Mouse (Mus musculus) fat pad, adult 2 months (tissue): ENCODE measurements around the gene Tmem209.

Source experiments
- DNase-seq: peaks from one replicate; pipeline ENCODE4 v3.0.0-alpha.2; 2011; ENCODE audit warnings: low read depth, low spot score; ENCODE audit errors: extremely low read depth

Gene Tmem209

GRCm38 (mm10) chr6:30538800-30539199, 29.2 kb upstream of the Tmem209 start:
- no peak for DNase-seq

- DNase-seq = no peak
Observed at GRCm38 (mm10) chr6:30538240-30538639, 28.7 kb upstream of the Tmem209 start.

GRCm38 (mm10) chr6:30535340-30535739, 25.8 kb upstream of the Tmem209 start:
- DNase-seq = no peak

- DNase-seq = no peak
Observed at GRCm38 (mm10) chr6:30528800-30529199, 19.2 kb upstream of the Tmem209 start.

- DNase-seq = no peak
Observed at GRCm38 (mm10) chr6:30526586-30527515, 17.3 kb upstream of the Tmem209 start.

GRCm38 (mm10) chr6:30525456-30526332, 16.1 kb upstream of the Tmem209 start:
- DNase-seq = no peak

DNA sequence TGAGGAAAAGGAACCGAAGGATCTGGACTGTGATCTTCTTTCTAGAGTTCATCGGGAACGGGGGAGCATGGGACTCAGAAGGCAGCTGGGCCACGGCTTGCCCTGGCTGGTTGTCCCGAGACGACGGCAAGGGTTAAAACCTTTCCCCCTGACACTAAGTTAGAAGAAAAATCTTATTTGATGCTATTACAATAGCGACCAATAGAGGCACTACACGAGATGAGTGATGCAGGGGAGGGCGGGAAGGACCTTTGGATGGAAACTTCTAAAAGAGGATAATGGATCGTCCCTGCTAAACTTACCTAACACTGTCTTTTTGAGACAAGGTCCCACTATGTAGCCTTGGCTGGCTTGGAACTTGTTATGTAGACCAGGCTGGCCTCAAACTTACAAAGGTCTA, 10.8 kb upstream of the Tmem209 start:
- DNase-seq = no peak

- no peak for DNase-seq
Observed at GRCm38 (mm10) chr6:30514242-30514641, 4.7 kb upstream of the Tmem209 start.

DNA sequence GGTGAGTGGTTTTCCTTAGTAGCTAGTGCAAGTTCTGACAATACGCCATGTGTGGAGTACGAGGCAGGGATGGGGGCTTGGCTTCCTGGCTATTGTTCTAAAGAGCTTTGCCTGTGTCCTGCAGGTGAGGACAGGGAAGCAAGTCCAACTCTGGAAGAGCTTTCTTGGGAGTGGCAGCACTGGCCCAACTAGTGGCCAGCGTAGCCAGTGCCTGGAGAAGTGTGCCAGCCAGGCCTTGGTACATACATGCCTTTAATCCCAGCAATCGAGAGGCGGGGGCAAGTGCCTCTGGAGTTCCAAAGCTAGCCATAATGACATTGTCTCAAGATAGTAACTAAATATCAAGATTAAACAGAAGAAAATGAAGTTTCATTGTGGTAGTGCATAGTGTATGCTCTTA, 708 bp upstream of the Tmem209 start:
- DNase-seq = no peak

DNA sequence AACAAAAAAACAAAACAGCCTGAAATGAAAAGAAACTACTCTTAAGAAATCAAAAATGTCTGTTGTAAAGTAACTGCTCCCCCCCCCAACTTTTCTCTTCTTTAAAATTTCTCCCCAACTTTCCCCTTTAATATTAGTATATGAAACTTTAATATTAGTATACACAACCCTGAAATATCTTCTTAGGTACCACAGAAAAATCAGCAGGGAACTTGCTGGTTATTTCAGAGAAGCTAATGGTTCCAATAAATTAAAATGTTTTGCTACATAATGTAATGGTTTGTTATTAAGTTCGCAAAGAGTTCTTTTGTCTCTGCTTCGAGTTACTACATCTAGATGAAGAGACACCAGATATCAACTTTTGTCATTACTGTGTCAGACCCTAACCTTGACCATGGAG, 759 bp downstream of the Tmem209 start:
- no peak for DNase-seq

DNA sequence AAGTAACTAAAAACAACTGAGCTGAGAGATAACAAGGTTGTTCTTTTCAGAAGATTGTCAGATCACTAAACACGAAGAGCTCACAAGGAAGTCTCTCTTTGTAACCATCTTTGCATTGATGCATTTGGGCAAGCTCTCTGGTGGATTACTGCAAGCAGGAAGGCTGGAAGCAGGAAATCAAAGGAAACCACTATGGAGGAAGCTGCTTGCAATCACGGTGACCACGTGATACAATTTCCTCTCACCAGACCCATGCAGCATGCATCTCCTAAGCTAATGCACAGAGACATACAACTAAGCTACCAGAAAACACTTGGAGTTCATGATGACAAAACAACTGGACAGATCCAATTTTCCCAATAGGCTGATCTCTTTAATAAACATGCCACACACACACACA, 10.5 kb downstream of the Tmem209 start:
- no peak for DNase-seq

- no peak for DNase-seq
Observed at GRCm38 (mm10) chr6:30486504-30486903, 23.1 kb downstream of the Tmem209 start.

GRCm38 (mm10) chr6:30482908-30483307, 26.7 kb downstream of the Tmem209 start:
- DNase-seq = no peak

DNA sequence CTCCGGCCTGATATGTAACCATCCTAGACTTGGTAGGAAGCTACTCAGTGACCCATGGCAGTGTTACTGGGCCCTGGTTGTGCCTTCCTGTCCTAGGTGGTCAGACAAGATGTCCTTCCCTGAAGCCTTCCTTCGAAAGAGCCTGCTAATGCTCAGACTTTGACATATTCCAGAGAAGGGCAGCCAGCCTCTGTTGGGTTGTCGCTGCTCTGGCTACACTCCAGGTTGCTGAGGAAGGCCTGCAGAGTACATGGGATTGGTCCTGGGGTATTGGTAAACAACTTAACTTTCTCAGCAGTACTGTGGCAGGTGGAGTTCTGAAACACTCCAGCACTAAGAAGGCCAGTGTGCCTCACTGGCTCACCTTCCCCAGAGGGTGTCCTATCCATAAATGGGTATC, 30.2 kb downstream of the Tmem209 start:
- DNase-seq = no peak

DNA sequence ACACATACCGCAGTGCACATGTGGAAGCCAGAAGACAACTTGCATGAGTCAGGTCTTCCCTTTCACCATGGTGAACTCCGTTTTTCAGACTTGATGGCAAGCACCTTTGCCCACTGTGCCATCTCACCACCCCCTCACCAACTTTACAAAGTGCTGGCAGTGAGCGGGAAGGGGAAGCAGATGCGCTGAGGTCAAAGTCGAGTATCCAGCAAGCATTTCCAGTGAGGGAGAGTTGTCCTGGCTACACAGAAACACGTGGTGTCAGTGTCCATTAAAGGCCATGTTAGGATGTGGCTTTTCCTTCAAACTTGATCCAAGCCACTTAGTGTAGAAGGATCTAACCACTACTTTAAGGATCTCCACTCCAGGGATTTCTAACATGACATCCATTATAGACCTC, 31.8 kb downstream of the Tmem209 start:
- DNase-seq = no peak

DNA sequence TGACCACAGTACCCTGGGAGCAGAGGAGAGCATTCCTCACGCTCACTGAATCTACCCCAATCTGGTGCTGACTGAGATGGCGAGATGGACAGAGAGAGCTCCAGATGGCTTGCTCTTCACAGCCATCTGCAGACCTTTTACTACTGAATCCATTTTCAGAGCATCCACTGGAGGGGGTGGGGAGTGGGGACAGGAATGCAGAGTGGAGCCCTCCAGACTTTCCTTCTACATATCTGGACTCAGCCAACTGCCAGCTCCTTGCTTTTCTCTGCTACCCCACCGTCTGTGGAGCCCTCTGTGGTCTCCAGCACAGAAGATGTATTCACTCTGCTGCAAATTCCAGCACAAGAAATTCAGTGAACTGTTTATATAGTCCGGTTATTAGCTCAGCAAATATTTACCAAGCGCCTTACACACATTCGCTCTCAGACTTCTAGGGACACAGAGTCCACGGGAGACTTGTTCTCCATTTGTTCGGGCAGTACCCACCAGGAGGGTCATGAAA, 32.3 kb downstream of the Tmem209 start:
- DNase-seq = no peak

GRCm38 (mm10) chr6:30476025-30476765, 33.4 kb downstream of the Tmem209 start:
- no peak for DNase-seq

DNA sequence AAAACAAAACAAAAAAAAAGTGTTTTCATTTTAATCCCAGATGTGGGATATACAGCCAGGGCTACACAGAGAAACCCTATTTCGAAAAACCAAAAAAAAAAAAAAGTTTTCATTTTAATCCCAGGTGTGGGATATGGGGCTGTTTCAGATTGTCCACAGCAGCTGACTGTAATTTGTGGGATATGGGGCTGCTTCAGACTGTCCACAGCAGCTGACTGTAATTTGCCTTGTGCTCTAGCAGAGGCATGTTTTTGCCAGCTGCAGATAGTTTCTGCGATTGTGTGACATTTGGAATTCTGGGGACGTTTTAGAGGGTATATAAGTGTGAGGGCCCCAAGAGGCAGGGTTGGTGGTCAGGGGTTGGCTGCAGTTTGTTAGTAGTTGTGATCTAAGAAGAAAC, 37.9 kb downstream of the Tmem209 start:
- no peak for DNase-seq

DNA sequence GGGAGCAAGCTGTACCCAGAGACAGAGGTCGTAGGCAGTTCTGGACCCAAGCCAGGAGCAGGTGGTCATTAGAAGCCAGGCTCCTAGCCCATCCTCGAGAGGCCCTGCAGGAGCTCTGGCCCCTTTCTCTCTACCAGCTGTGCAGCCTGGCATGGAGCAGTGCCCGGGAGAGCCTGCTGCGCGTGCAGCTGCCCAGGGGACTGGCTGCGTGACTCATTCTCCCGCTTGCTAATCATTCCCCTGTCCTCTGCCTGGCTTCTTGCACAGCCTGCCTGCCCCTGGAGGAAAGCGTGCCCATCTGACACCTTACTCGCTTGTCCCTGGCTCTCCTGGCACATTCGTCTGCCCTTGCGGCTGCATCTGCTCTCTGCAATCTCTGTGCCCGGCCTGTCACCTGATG, 40.2 kb downstream of the Tmem209 start:
- DNase-seq = no peak

- no peak for DNase-seq
Observed at GRCm38 (mm10) chr6:30468684-30469083, 40.9 kb downstream of the Tmem209 start.

DNA sequence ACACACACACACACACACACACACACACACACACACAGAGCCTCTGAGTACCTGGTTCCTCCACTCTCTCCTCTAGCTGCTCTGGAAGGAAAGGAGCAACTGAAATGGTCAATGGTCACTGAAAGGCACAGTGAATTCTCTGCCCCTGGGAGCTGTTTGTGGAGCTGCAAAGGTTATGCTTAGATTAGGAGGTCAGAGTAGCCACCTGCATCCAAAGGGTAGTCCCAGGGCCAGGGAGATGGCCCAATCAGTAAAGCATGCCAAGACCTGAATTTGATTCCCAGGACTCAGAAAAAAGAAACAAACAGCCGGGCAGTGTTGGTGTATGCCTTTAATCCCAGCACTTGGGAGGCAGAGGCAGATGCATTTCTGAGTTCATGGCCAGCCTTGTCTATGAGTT, 41.5 kb downstream of the Tmem209 start:
- no peak for DNase-seq
